Mouse (Mus musculus): ENCODE measurements at regions not wholly inside any gene's neighbourhood (a gene's known extent, or its start where the extent isn't known, plus 50 kb on each side); places are given as distances from the start of the nearest gene placed in this dataset.

DNA sequence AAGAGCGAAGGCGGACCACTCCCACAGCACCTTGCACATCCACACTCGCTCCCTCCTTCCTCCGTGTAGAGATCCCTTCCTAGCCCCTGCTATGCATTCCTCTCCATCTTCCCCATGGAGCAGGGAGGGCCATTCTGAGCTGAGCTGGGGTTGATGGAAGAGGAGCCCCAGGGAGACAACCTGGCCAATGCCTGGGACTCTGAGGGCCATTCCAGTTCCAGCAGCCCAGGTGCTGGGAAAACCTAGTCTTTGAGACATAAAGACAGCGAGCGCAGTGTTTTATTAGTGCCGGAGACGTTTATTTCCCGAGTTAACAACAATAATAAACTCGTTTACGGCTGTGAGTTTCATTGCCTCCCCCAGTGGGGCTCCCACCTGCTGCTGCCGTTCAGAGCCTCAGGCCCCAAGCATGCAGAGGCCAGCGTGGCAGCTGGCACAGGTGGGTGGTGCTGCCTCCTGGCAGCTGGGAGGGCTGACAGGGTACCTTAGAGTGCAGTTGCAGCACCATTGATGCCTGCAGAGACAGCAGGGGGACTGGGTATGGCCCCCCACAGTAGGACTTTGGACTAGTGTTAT is 287.4 kb upstream of the Tle3 start:
- no peak overlapping the region for H3K9ac ChIP-seq
- H3K27me3 ChIP-seq (replicated peaks) = no peaks in the 10 kb centered on the region; the same call in 1 of the 2 replicates
- H3K4me2 ChIP-seq (replicated peaks) = no peak overlapping the region
- H3K9me3 ChIP-seq = no peaks in the 10 kb centered on the region
- no peak for ATAC-seq
- H3K4me1 ChIP-seq (replicated peaks) = no peaks in the 10 kb centered on the region
- 51% methylated on average over 13 of the region's 13 CpGs for WGBS
- H3K4me3 ChIP-seq (replicated peaks) = no peak overlapping the region
- H3K36me3 ChIP-seq = no peaks in the 10 kb centered on the region
- no peak overlapping the region for H3K27ac ChIP-seq

DNA sequence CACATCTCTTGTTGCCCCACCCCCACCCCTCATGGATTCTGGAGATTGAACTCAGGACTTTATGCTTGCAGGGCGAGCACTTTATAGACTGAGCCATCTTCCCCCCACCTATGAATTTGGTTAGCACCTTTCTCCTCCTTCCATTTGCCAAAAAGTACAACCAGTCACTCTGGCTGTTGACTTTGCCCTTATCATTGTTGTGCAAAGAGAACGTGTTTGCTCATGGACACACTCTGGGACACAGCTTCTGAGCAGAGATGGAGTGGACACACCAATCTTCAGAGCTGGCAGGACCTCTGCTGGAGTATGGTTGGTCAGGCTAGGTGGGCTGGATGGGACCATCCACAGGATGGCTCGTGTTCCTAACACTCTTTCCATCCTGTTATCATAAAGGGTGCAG is 285.1 kb upstream of the Tle3 start:
- ATAC-seq = no peak
- H3K36me3 ChIP-seq = no peaks in the 10 kb centered on the region

DNA sequence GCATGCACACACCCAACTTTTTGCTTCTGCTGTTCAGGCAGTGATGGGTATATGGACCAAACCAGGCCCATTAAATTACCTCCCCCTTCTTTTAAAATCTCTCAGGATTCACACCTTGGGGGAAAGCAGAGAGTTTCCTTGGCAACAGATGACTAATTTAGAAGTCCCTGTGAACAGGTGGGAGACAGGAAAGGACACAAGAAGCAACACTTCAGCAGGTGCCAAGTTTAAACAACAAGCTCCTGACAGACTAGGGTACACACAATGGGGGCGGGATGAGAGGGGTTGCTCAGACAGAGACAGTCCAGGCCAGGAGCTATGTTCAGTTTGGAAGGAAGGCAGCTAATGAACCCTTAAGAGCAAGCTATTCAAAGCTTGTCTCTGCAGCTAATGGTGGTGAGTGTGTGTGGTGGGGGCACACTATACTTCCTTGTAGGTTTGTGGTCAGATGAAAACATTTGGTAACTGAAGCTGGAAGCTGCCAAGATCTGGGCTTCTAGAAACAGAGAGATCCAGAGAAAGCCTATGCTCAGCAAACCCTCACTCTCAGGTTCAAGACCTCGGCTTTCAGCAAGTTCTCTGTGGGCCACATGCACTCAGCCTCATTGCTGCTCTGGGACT is 283.0 kb upstream of the Tle3 start:
- no peak for ATAC-seq
- H3K4me1 ChIP-seq (replicated peaks) = no peaks in the 10 kb centered on the region
- no peak overlapping the region for H3K4me3 ChIP-seq (replicated peaks)
- 84% methylated on average over 2 of the region's 2 CpGs for WGBS
- H3K27me3 ChIP-seq (replicated peaks) = no peaks in the 10 kb centered on the region
- no peaks in the 10 kb centered on the region for H3K36me3 ChIP-seq
- H3K9me3 ChIP-seq = no peaks in the 10 kb centered on the region
- H3K27ac ChIP-seq = no peak overlapping the region
- H3K9ac ChIP-seq = no peak overlapping the region
- H3K4me2 ChIP-seq (replicated peaks) = no peak overlapping the region

More for the DNA sequence above, 285.1 kb upstream of the Tle3 start:
- Histone ChIP-seq H3K27me3 (replicated peaks) (no peaks in the 10 kb centered on the region), H3K9ac (no peak overlapping the region), H3K4me1 (replicated peaks) (no peaks in the 10 kb centered on the region), H3K9me3 (no peaks in the 10 kb centered on the region), H3K4me3 (replicated peaks) (no peak overlapping the region), H3K4me2 (replicated peaks) (no peak overlapping the region), H3K27ac (no peak overlapping the region)
- WGBS = 72% methylated on average over 3 of the region's 3 CpGs

DNA sequence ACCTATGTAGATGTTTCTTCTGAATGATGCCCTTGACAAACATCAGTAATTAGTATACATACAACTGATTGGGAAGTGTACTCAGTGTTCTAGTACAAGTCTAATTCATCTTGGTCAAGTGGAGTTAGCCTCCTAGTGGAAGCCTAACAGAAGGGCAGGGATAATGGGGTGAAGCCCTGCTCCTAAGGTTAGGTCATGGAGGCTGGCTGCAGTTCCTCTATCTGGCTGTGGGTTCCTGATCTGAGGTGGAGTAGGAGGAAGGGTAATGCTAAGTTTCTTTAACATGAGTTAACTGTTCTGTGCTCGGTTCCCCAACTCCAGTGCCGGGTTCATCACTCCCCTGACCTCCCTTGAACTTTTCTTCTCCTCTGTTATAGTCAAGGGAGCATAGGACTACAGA is 281.1 kb upstream of the Tle3 start:
- no peak overlapping the region for H3K27ac ChIP-seq
- ATAC-seq = no peak
- WGBS = 74% methylated on average over 2 of the region's 2 CpGs

DNA sequence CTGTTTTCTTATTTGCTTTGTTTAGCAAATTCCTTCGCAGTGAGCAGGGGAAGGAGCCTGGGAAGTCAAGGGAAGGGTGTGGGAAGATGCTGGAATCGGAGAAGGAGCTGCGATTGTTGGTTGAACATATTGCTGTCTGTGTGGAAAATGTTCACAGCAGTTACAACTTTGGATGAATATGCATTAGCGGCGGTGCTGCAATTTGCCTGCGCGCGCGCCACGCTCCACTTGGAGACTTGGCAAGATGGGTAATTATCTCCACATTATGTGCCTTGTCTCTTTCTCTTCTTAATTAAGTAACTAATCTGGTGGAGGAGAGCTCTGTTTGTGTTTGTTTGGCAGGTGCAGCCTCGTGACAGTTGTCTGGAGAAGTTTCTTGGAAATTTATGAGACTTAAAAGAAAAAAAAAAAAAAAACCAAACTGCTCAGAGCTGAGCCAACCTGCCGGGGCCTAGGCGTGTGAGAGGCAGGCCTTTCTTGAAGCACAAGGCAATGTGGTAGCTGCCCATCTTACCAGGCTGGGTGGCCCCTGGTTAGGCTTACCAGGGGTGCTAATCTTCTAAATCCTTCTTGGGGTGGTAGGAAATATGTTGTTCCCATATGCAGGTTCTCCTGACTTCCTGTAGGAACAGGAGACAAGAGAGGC is 279.2 kb upstream of the Tle3 start:
- no peak for ATAC-seq
- WGBS = 84% methylated on average over 13 of the region's 13 CpGs
- no peaks in the 10 kb centered on the region for H3K36me3 ChIP-seq
- H3K9ac ChIP-seq = no peak overlapping the region
- H3K9me3 ChIP-seq = no peaks in the 10 kb centered on the region
- no peak overlapping the region for H3K27ac ChIP-seq
- no peak overlapping the region for H3K4me2 ChIP-seq (replicated peaks)
- no peaks in the 10 kb centered on the region for H3K4me1 ChIP-seq (replicated peaks)
- H3K4me3 ChIP-seq (replicated peaks) = no peak overlapping the region
- H3K27me3 ChIP-seq (replicated peaks) = 0 out of 2 replicates have a peak, but pooled peaks cover 5% of the 10 kb centered on the region

More for the DNA sequence above, 281.1 kb upstream of the Tle3 start:
- Histone ChIP-seq H3K4me1 (replicated peaks) (no peaks in the 10 kb centered on the region), H3K4me2 (replicated peaks) (no peak overlapping the region), H3K4me3 (replicated peaks) (no peak overlapping the region), H3K36me3 (no peaks in the 10 kb centered on the region), H3K9me3 (no peaks in the 10 kb centered on the region), H3K27me3 (replicated peaks) (0 out of 2 replicates have a peak, but pooled peaks cover 2% of the 10 kb centered on the region), H3K9ac (no peak overlapping the region)

DNA sequence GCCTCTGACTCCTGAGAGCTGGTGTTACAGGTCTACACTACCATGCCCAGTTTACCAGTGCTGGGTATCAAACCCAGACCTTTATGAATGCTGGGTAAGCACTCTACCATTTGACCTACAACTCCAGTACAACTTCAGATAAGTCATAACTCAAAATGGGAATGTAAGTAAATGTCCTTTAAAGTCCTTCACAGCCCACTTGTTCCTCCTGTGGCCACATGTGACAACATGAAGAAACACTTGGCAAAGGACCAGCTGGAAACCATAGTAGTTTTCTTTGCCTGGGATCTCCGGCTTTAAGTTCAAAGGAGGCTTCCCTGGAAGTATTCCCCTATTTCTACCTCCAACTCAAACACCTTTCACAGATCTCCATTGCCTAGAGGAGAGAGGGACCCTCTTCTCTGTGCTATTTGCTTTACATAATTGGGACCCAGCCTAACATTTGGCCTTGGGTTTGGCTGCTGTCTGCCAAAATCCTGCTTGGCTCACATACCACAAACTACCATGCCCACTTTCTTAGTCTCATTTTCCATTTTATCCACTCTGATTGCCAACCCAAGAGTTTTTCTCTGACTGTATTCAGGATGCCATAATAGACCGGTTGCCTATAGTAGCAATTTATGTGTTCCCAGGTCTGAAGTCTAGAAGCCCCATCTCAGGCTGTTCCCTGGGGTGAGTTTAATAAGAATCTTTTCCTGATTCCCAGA is 276.9 kb upstream of the Tle3 start:
- 88% methylated on average over 2 of the region's 2 CpGs for WGBS
- Histone ChIP-seq H3K4me3 (replicated peaks) (no peak overlapping the region), H3K4me1 (replicated peaks) (no peaks in the 10 kb centered on the region), H3K36me3 (no peaks in the 10 kb centered on the region), H3K9me3 (no peaks in the 10 kb centered on the region), H3K4me2 (replicated peaks) (no peak overlapping the region), H3K27ac (no peak overlapping the region), H3K27me3 (replicated peaks) (0 out of 2 replicates have a peak, but pooled peaks cover 5% of the 10 kb centered on the region), H3K9ac (no peak overlapping the region)
- no peak for ATAC-seq

DNA sequence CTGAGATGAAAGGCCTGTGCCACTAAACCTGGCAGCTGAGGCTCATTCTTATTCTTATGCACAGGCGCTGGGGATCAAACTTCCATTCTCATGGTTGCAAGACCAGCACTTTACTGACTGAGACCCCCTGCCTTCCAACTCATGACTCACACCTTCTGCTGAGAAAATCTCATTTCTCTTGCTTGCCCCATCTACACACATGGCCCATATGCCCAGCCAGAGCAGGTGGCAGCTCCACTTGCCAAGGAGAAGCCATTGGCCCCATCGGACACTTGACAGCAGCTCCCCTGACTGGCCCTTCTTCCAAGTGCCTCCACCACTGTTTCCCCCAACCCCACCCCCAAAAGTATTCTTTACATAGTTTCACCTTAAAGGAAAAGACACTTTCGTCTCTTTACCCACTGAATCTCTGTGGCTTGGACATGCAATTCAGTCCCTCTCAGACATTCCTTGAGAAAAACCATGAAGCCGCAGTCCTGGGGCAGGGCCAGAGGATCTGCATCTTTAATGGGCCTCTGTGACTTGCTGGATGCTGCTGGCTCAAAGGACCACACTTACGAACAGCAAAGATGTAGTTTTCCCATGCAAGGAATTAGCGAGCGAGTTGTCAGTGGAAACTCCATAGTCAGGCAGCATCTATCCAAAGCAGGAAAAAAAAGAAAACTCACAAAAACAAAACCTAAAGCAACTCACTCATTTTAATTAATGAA is 270.3 kb upstream of the Tle3 start:
- no peak overlapping the region for H3K9ac ChIP-seq
- no peak for ATAC-seq
- H3K4me1 ChIP-seq (replicated peaks) = no peaks in the 10 kb centered on the region
- H3K36me3 ChIP-seq = no peaks in the 10 kb centered on the region
- no peak overlapping the region for H3K27ac ChIP-seq
- H3K27me3 ChIP-seq (replicated peaks) = 0 out of 2 replicates have a peak, but pooled peaks cover 7% of the 10 kb centered on the region
- H3K9me3 ChIP-seq = no peaks in the 10 kb centered on the region
- no peak overlapping the region for H3K4me3 ChIP-seq (replicated peaks)
- WGBS = 80% methylated on average over 7 of the region's 7 CpGs
- no peak overlapping the region for H3K4me2 ChIP-seq (replicated peaks)

DNA sequence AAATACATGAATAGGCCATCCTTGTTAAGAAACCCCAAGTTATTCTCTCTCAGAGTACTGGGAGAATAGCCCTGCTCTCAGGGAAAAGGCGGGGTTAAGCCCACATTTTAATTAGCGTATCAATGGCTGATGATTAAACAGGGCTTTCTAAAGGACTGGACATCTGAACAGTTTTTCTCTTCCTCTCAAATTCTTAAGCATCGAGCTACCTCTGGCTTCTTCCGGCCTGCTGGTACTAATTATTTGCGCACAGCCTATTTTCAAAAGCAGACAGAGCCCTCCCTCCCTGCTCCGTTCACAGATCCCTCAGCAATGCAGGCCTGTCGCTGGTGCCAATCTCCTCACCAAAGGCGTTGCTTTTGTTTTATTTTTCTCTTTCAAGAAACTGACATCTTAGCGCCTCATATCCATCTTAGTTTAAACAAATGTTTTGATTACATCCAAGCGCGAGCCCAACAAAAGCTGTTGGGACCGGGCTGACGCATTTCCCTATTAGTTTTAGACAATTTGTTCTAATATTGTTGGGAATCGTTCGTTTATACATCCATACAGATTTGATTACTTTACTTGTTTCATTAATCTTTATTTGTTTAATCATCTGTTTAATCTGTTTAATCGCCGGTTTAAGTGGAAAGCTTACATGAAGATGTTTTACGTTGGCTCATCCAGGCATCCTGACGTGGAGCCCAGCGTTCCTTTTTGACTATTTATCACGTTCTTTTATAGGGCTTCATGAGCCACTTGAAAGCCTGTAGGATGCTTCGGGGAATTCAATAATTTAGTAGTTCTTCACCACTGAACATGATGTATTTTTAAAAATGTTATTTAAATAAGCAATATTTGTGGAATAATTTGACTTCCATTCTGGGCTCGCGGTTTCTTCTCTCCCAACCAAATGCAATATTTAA is 269.5 kb upstream of the Tle3 start:
- Histone ChIP-seq H3K4me1 (replicated peaks) (no peaks in the 10 kb centered on the region), H3K4me2 (replicated peaks) (no peak overlapping the region), H3K27ac (no peak overlapping the region), H3K9me3 (no peaks in the 10 kb centered on the region), H3K9ac (no peak overlapping the region), H3K4me3 (replicated peaks) (no peak overlapping the region), H3K36me3 (no peaks in the 10 kb centered on the region), H3K27me3 (replicated peaks) (0 out of 2 replicates have a peak, but pooled peaks cover 7% of the 10 kb centered on the region)
- 47% methylated on average over 24 of the region's 24 CpGs for WGBS
- no peak for ATAC-seq

DNA sequence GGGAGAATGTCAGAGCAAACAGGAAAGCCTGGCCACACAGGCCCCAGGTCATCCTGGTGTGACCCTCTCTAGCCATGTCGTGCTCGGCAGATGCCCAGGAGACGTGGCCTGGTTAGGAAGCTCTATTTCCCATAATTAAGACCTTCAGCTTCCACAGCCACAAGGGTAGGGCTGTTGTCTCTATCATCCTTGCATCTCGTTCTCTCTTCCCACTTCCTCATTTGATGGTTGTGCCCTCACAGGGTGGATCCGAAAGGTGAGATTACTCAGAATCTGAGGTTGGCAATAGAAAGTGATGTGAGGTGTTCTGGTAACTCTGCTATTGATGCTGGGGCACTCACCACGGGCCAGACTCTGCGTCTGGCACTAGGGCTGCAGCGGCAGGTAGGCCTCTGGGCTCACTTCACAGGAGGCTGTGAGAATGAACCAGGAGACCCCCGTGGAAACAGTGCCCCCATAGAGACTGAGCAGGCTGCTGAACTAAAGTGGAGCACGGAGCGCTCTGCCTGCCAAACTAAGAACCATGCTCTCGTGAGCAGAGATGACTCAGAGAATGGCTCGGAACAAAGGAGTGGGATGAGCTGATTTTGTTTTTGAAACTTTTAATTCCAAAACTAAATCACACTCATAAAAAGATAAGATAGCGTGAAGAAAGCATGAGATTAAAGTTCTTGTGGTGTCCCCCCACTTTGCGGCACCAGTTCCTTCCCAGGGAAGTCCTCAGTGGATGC is 266.5 kb upstream of the Tle3 start:
- Histone ChIP-seq H3K9me3 (no peaks in the 10 kb centered on the region), H3K27ac (no peak overlapping the region), H3K4me1 (replicated peaks) (no peaks in the 10 kb centered on the region), H3K4me2 (replicated peaks) (no peak overlapping the region), H3K4me3 (replicated peaks) (no peak overlapping the region), H3K27me3 (replicated peaks) (0 out of 2 replicates have a peak, but pooled peaks cover 7% of the 10 kb centered on the region), H3K9ac (no peak overlapping the region), H3K36me3 (no peaks in the 10 kb centered on the region)
- 88% methylated on average over 15 of the region's 15 CpGs for WGBS
- ATAC-seq = no peak

DNA sequence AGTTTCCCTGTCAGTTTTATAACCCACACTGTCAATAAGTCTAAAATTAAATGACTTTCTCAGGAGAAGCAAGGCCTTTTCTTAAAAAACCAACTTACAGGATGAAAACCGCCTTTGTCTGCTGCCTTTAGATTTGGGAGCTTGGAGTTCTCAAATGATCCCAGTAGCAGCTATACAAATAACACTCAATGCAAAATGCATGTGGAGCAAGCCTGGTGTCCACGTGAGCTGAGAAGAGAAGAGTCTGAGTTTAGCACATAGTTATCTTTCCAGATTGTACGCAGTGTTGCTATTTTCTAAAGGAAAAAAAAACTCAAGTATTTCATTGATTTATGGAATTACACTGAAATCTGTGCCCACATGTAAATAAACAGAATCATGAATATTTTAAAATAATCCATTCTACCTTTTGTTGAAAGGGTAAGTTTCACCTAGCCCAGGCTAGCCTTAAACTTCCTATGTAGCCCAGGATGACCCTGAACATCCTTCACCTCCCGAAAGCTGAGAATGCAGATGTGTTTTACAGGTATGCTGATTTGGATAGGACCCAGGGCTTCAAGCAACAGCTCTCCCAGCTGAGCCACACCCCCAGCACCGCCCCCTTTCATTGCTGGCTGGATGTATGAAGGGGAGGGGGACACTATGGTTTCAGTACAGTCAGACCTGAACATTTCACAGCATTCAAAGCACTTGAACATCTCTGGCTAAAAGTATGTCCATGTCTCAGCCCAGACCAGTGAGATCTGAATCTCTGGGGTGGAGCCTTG is 262.5 kb upstream of the Tle3 start:
- Histone ChIP-seq H3K4me1 (replicated peaks) (no peaks in the 10 kb centered on the region), H3K27me3 (replicated peaks) (0 out of 2 replicates have a peak, but pooled peaks cover 5% of the 10 kb centered on the region), H3K36me3 (no peaks in the 10 kb centered on the region), H3K4me2 (replicated peaks) (no peak overlapping the region), H3K9ac (no peak overlapping the region), H3K27ac (no peak overlapping the region), H3K4me3 (replicated peaks) (no peak overlapping the region), H3K9me3 (no peaks in the 10 kb centered on the region)
- 87% methylated on average over 5 of the region's 5 CpGs for WGBS
- ATAC-seq = no peak

Data from intestine, embryonic 15.5 days (tissue).